Mouse (Mus musculus): ENCODE measurements at regions not wholly inside any gene's neighbourhood (a gene's known extent, or its start where the extent isn't known, plus 50 kb on each side); places are given as distances from the start of the nearest gene placed in this dataset.

- no peak for DNase-seq
These were observed 238.8 kb upstream of the Zeb2 start for GRCm38 (mm10) chr2:45356021-45356420.

DNA sequence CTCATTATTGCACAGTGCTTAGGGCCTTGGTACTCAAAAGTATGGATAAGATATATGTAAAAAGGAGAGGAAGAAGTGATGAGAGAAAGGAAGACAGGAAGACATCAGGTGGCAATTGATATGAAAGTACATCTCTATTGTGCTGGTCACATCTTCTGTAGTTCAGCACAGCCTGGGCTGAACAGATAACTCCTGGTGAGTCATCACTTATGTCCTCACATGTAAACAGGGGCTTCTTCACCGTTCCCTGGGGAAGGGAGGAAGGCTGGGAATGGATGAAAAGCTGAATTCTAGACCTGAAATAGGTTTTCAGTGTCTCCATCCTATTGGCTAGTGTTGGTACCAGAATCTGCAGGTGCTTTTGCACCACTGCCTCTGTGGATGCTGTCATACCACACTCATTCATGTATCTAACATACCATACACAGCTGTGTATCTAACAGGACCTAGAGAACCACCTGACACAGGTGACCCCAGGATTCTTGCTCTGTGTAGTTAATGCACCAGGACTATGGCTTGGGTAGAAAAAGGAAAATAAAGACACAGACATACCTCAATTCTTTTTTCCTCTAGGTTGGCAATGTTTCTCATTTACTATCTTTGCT lies 234.4 kb upstream of the Zeb2 start:
- no peak for DNase-seq

- DNase-seq = no peak
These were observed 229.2 kb upstream of the Zeb2 start for GRCm38 (mm10) chr2:45346358-45346757.

DNA sequence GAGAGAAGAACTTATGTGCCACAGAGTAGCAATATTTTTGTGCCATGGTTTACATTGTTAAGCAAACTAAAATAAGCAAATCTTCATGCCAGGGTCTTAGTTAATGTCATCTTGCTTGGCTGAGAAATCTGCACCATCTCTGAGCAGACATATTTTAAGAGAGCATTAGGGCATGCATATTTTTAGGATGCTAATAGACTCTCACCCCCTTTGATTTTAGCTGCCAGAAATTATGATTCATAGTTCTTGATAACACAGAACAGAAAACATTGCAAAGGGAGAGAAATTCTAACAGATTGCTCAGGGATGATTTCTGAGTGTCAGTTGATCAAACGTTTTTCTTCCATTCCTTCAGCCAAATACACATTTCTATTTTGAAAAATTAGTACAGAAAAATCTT lies 222.7 kb upstream of the Zeb2 start:
- no peak for DNase-seq

GRCm38 (mm10) chr2:45338809-45339208 lies 221.6 kb upstream of the Zeb2 start:
- no peak for DNase-seq

GRCm38 (mm10) chr2:45316945-45317565 lies 199.9 kb upstream of the Zeb2 start:
- peak in 1 of 2 experiments; percentile 4 for DNase-seq

- no peak for DNase-seq
These were observed 170.4 kb upstream of the Zeb2 start for GRCm38 (mm10) chr2:45287530-45288009.

- DNase-seq = no peak
These were observed 166.6 kb upstream of the Zeb2 start for GRCm38 (mm10) chr2:45283811-45284210.

DNA sequence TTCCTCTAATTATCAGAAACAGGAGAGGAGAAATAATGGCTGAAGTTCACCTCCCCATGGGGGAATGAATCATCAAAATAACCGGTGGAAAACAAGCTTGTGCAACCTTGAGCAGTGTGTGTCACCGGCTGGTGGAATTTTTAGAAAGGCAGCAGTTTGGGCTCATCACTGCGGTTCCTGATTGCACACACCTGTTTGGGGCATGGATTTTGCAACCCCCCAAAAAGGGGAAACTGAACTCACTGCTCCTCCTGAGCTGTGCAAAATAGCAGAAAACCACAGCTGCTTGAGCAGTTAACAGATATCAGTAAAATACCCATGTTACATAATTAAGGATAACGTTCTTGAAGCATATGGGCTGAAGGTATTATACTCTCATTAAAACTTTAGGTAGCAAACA lies 162.3 kb upstream of the Zeb2 start:
- DNase-seq = peak; percentile 52 to 55

DNA sequence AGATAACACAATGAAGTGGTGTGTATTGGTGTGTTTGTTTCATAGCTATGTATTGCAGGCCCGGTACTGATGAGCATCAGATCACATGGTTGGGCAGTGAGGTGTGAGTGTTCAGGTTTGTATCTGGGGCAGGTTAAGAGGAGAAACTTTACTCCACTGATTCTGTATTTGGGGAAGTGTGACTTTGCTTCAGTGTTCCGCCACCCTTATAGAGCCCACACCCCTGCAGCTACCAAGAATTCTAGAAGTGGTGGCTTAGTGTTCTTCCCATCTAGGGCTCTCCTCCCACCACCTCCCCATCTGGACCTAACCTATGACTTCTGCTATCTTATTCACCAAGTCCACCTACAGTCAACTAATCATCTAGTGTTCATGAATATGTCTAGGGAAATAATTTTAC lies 160.4 kb upstream of the Zeb2 start:
- DNase-seq = no peak

GRCm38 (mm10) chr2:45276703-45277102 lies 159.5 kb upstream of the Zeb2 start:
- no peak for DNase-seq

DNA sequence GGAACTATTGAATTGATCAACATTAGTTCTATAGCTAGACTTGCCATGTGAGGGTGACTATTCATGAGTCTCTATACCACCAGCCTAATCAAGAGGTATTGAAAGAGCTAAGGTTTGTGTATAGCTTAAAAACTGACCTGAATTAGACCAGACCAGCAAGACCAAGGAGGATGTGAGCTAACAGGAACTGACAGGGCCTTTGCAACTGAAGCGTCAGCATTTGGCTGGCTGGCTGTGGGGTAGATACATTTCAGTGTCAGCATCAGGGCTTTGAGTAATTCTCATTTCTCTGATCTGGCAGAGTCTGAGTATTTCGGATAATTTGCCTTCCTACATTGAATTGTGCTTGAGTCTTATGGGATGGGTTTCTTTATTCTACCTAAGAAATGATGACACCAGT lies 152.8 kb upstream of the Zeb2 start:
- no peak for DNase-seq

- no peak for DNase-seq
These were observed 148.6 kb upstream of the Zeb2 start for GRCm38 (mm10) chr2:45265819-45266218.

GRCm38 (mm10) chr2:45261949-45262348 lies 144.8 kb upstream of the Zeb2 start:
- DNase-seq = no peak

DNA sequence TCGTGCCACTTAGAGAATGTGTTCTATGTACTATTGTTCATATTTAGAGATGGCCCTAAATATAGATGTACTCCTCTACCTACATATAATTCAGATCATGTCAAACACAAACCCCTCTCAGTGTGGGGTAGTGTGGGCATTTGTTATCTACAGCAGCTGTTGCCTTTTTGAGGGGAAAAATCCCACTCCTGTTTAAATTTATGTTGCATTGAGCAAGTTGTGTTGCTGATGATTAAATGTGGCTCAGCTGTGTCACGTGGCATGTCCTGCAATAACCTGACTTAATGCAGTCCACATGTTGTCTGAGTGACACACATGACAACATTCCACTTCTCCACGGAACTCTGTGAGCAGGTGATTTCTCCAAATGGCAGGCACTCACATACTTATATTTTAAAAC lies 141.7 kb upstream of the Zeb2 start:
- DNase-seq = no peak

DNA sequence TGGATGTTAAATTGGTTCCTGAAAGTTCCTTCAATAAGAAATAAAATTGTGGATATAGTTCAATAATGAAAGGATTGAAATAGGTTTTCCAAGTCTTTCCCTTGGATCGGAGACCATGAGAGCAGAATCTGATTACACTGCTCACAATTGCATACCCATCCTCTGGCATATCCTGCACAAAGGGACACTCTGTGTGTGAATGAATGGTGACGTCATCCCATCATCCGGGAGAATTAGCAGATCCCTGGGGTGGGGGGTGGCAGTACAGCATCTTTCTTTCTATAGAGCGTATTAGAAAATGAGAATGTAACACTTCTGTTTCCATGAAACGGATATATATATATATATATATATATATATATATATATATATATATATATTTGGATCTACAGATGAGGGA lies 139.2 kb upstream of the Zeb2 start:
- DNase-seq = no peak

- no peak for DNase-seq
These were observed 136.7 kb upstream of the Zeb2 start for GRCm38 (mm10) chr2:45253936-45254335.

DNA sequence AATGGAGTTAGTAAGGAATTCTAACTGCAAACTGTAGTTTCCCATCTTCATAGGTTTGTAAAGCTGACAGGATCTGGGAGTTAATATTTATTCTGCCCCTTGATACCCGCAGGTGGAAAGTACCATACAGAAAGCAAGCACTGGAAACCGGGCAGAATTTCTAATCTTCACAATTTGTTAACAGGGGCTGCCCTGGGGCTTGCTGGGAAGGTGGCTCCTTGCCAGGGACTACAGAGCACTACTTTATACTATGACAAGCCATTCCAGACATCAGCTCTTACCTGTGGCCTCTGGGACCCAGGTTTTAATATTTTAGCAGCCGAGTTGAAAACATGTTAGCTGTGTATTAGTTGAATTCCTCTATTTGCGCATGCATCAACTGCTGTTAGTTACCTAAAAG lies 135.1 kb upstream of the Zeb2 start:
- DNase-seq = no peak

DNA sequence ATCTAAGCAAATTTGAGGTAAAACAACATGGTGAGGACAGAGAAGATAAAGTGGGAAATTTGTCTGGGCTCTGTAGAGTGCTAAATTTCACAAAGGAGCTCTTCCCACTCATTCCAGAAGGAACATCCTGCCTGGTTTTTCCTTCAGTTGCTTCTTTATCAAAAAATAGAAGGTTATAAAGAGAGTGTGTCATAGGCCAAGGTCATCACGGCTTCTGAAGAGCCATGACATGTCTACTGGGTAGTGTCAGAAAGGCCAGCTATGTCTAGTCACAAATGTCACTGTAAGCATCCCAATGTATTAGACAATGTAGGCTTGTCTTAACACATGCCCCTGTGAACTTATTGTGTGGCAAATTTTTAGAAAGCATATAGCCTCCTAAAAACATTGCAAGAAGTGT lies 132.5 kb upstream of the Zeb2 start:
- peak in 1 of 2 experiments; percentile 35 for DNase-seq

- DNase-seq = peak; percentile 14 to 26
These were observed 129.1 kb upstream of the Zeb2 start for GRCm38 (mm10) chr2:45246061-45246945.

- no peak for DNase-seq
These were observed 128.3 kb upstream of the Zeb2 start for GRCm38 (mm10) chr2:45245506-45245905.

DNA sequence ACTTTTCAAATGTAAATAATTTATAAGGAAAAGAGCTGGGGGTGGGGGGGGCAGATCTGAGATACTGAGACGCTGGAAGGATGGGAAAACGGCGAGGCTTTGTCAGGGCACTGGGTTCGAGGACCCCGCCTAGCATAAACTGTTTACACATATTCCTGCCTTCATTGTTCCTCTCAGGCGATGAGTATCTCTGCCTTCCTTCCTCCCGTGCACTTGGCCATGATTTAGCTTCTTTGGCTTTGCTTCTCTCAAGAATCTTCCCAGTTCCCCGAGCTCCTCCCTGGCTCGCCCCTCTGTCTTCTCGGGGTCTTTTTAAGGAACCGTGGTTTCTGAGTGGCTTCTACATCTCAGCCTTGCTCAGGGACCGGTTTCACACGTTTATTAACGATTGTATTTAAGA lies 127.3 kb upstream of the Zeb2 start:
- DNase-seq = no peak
